Mouse (Mus musculus) midbrain, embryonic 11.5 days (tissue): ENCODE results near the gene Ttll12. TPM values are rescaled to one million over a fixed set of nuclear protein-coding genes. Genes with fewer than 3 reads are reported as not detected.
A peak's percentile ranks its signal among the peaks of the same experiment; 100 is the strongest.

Experiments used
- ATAC-seq: fragments of 200-750 bp; cut with Nextera tagmentation; 2 replicates; pipeline ENCODE4 v1.8.0; 2017; ENCODE audit warnings: moderate TSS enrichment, moderate library complexity; ENCODE audit not compliant: low FRiP score
- DNase-seq: peaks from one replicate; pipeline ENCODE4 v3.0.0; 2015; ENCODE audit warnings: low spot score; ENCODE audit errors: missing footprints
- H3K27ac ChIP-seq: fragments of 300-500 bp; sonication (generic); 2 replicates; pipeline ENCODE4 v1.5.1; 2014; ENCODE audit warnings: low read depth, low read length
- H3K27me3 ChIP-seq: fragments of 300-500 bp; sonication (generic); 2 replicates; pipeline ENCODE4 v1.6.1; 2014; ENCODE audit warnings: mild to moderate bottlenecking, low read length, moderate library complexity, mixed read lengths; ENCODE audit not compliant: control insufficient read depth, insufficient read depth
- H3K36me3 ChIP-seq: fragments of 300-500 bp; sonication (generic); 2 replicates; pipeline ENCODE4 v1.6.1; 2014; ENCODE audit warnings: mild to moderate bottlenecking, low read length, moderate library complexity, mixed read lengths; ENCODE audit not compliant: control insufficient read depth, insufficient read depth
- H3K4me1 ChIP-seq: fragments of 300-500 bp; sonication (generic); 2 replicates; pipeline ENCODE4 v1.6.1; 2014; ENCODE audit warnings: low read length; ENCODE audit not compliant: control insufficient read depth, insufficient read depth
- H3K4me2 ChIP-seq: fragments of 300-500 bp; sonication (generic); 2 replicates; pipeline ENCODE4 v1.6.1; 2014; ENCODE audit warnings: mild to moderate bottlenecking, moderate library complexity
- H3K4me3 ChIP-seq: fragments of 300-500 bp; sonication (generic); 2 replicates; pipeline ENCODE4 v1.5.1; 2014; ENCODE audit warnings: low read depth, low read length
- H3K9ac ChIP-seq: fragments of 300-500 bp; sonication (generic); 2 replicates; pipeline ENCODE4 v1.6.1; 2014; ENCODE audit warnings: low read length
- H3K9me3 ChIP-seq: fragments of 300-500 bp; sonication (generic); 2 replicates; pipeline ENCODE4 v1.6.1; 2016; ENCODE audit warnings: low read length; ENCODE audit not compliant: control insufficient read depth
- WGBS: fragments of 180-500 bp; shearing (Covaris S2); extraction: QIAGEN DNeasy Blood & Tissue Kit; methylation state at CpG from one replicate; pipeline ENCODE4 v1.1.7; 2014; 5-methylcytosine and 5-hydroxymethylcytosine counted together
- polyA plus RNA-seq: library from polyadenylated mRNA; unstranded; fragments of >200 nt; fragmentation: Nextera tagmentation; extraction: Ambion mirVana; gene quantifications from 2 replicates; pipeline ENCODE4 v1.2.1, GENCODE M21; 2014

The Ttll12 gene
- 46.5 and 46.9 TPM in 2 replicates for polyA plus RNA-seq

- Histone ChIP-seq H3K9me3 (no peaks in the 10 kb centered on the region), H3K4me3 (peak within 1 kb of the TSS; percentile 74), H3K4me2 (peak within 1 kb of the TSS; percentile 85), H3K27me3 (no peaks in the 10 kb centered on the region), H3K4me1 (peaks cover 14% of the 10 kb centered on the region), H3K36me3 (no peaks in the 10 kb centered on the region), H3K9ac (peak within 1 kb of the TSS; percentile 79), H3K27ac (no peak within 1 kb of the TSS)
- ATAC-seq (peak; percentile 95), DNase-seq (peak; percentile 100)
- WGBS = under 1% methylated on average over 68 of the region's 68 CpGs
Measured at GRCm38 (mm10) chr15:83594513-83595363, at the start of gene Ttll12. Gene Ttll12, minus strand, starts transcription at chr15:83595157.

- no peaks in the 10 kb centered on the region; the same call in 1 of the 2 replicates for H3K36me3 ChIP-seq
- H3K27me3 ChIP-seq = no peaks in the 10 kb centered on the region
Measured at GRCm38 (mm10) chr15:83642518-83642917, 47.6 kb upstream of the Ttll12 start.

GRCm38 (mm10) chr15:83640208-83640607 is 45.3 kb upstream of the Ttll12 start:
- DNase-seq (no peak), ATAC-seq (no peak)
- WGBS = 77% methylated on average over 4 of the region's 4 CpGs
- no peak overlapping the region for H3K9ac ChIP-seq
- H3K27ac ChIP-seq = no peak overlapping the region
- no peak overlapping the region for H3K4me2 ChIP-seq
- H3K27me3 ChIP-seq = no peaks in the 10 kb centered on the region
- no peak overlapping the region for H3K4me3 ChIP-seq
- H3K9me3 ChIP-seq = no peaks in the 10 kb centered on the region
- H3K4me1 ChIP-seq = no peaks in the 10 kb centered on the region
- H3K36me3 ChIP-seq = peaks cover 3% of the 10 kb centered on the region

More at GRCm38 (mm10) chr15:83642518-83642917, 47.6 kb upstream of the Ttll12 start:
- Histone ChIP-seq H3K9ac (no peak overlapping the region), H3K27ac (no peak overlapping the region), H3K4me2 (no peak overlapping the region), H3K9me3 (no peaks in the 10 kb centered on the region), H3K4me3 (no peak overlapping the region), H3K4me1 (no peaks in the 10 kb centered on the region)
- ATAC-seq = no peak
- no peak for DNase-seq
- WGBS = 92% methylated on average over 6 of the region's 6 CpGs

- Histone ChIP-seq H3K36me3 (peaks cover 7% of the 10 kb centered on the region), H3K27ac (no peak overlapping the region), H3K4me3 (no peak overlapping the region), H3K4me1 (no peaks in the 10 kb centered on the region), H3K9me3 (no peaks in the 10 kb centered on the region), H3K27me3 (no peaks in the 10 kb centered on the region), H3K9ac (no peak overlapping the region), H3K4me2 (no peak overlapping the region)
- ATAC-seq (no peak), DNase-seq (no peak)
- 63% methylated on average over 3 of the region's 3 CpGs for WGBS
Measured at GRCm38 (mm10) chr15:83639160-83639559, 44.2 kb upstream of the Ttll12 start.

GRCm38 (mm10) chr15:83638196-83638899 is 43.4 kb upstream of the Ttll12 start:
- no peak overlapping the region for H3K27ac ChIP-seq
- DNase-seq = no peak
- H3K36me3 ChIP-seq = peaks cover 7% of the 10 kb centered on the region
- H3K4me1 ChIP-seq = no peaks in the 10 kb centered on the region
- H3K27me3 ChIP-seq = no peaks in the 10 kb centered on the region
- 89% methylated on average over 20 of the region's 20 CpGs for WGBS
- H3K9me3 ChIP-seq = no peaks in the 10 kb centered on the region
- ATAC-seq = no peak
- no peak overlapping the region for H3K9ac ChIP-seq
- H3K4me2 ChIP-seq = no peak overlapping the region
- H3K4me3 ChIP-seq = no peak overlapping the region

GRCm38 (mm10) chr15:83636759-83637158 is 41.8 kb upstream of the Ttll12 start:
- H3K4me1 ChIP-seq = no peaks in the 10 kb centered on the region
- 84% methylated on average over 6 of the region's 6 CpGs for WGBS

GRCm38 (mm10) chr15:83635251-83635650 is 40.3 kb upstream of the Ttll12 start:
- 48% methylated on average over 3 of the region's 3 CpGs for WGBS
- H3K4me1 ChIP-seq = no peaks in the 10 kb centered on the region
- peaks cover 4% of the 10 kb centered on the region; the same call in 1 of the 2 replicates for H3K9me3 ChIP-seq
- H3K4me3 ChIP-seq = no peak overlapping the region
- no peak overlapping the region for H3K27ac ChIP-seq
- H3K36me3 ChIP-seq = peaks cover 11% of the 10 kb centered on the region
- H3K4me2 ChIP-seq = no peak overlapping the region
- no peak for ATAC-seq
- no peak for DNase-seq
- no peak overlapping the region for H3K9ac ChIP-seq
- H3K27me3 ChIP-seq = no peaks in the 10 kb centered on the region

More at GRCm38 (mm10) chr15:83636759-83637158, 41.8 kb upstream of the Ttll12 start:
- Histone ChIP-seq H3K27ac (no peak overlapping the region), H3K27me3 (no peaks in the 10 kb centered on the region), H3K9me3 (no peaks in the 10 kb centered on the region), H3K9ac (no peak overlapping the region), H3K4me2 (no peak overlapping the region), H3K36me3 (peaks cover 7% of the 10 kb centered on the region), H3K4me3 (no peak overlapping the region)
- no peak for ATAC-seq
- no peak for DNase-seq

GRCm38 (mm10) chr15:83634076-83634475 is 39.1 kb upstream of the Ttll12 start:
- peaks cover 17% of the 10 kb centered on the region for H3K36me3 ChIP-seq
- DNase-seq (no peak), ATAC-seq (no peak)
- no peak overlapping the region for H3K9ac ChIP-seq
- H3K4me3 ChIP-seq = no peak overlapping the region
- H3K4me1 ChIP-seq = no peaks in the 10 kb centered on the region
- H3K27ac ChIP-seq = no peak overlapping the region
- H3K4me2 ChIP-seq = no peak overlapping the region
- peaks cover 9% of the 10 kb centered on the region; the same call in 1 of the 2 replicates for H3K9me3 ChIP-seq
- no peaks in the 10 kb centered on the region for H3K27me3 ChIP-seq
- WGBS = 23% methylated on average over 1 of the region's 1 CpGs

GRCm38 (mm10) chr15:83631071-83631470 is 36.1 kb upstream of the Ttll12 start:
- Histone ChIP-seq H3K4me1 (no peaks in the 10 kb centered on the region), H3K27me3 (no peaks in the 10 kb centered on the region), H3K4me2 (no peak overlapping the region), H3K4me3 (no peak overlapping the region), H3K9me3 (peaks cover 9% of the 10 kb centered on the region; the same call in 1 of the 2 replicates), H3K36me3 (peaks cover 14% of the 10 kb centered on the region), H3K27ac (no peak overlapping the region), H3K9ac (no peak overlapping the region)
- WGBS = 78% methylated on average over 7 of the region's 7 CpGs
- DNase-seq (no peak), ATAC-seq (no peak)
